Mouse (Mus musculus): Measurements from ENCODE around the gene Plekhh3.
A peak's percentile ranks its signal among the peaks of the same experiment; 100 is the strongest.
"Not testable (repeated sequence)": the region's sequence is repeated elsewhere in the genome, so short reads cannot be mapped to it uniquely, and the experiment has no call there.

Gene Plekhh3

GRCm38 (mm10) chr11:101149178-101150105 is 21.7 kb downstream of the Plekhh3 start:
- no peak for DNase-seq

- DNase-seq = no peak
Measured at GRCm38 (mm10) chr11:101148751-101149150, 22.4 kb downstream of the Plekhh3 start.

GRCm38 (mm10) chr11:101146377-101146776 is 24.8 kb downstream of the Plekhh3 start:
- DNase-seq = no peak

- DNase-seq = peak; percentile 63 to 66
Measured at GRCm38 (mm10) chr11:101143338-101144225, 27.6 kb downstream of the Plekhh3 start.

- DNase-seq = no peak
Measured at GRCm38 (mm10) chr11:101142215-101142967, 28.8 kb downstream of the Plekhh3 start.

- DNase-seq = no peak
Measured at GRCm38 (mm10) chr11:101141088-101141487, 30.1 kb downstream of the Plekhh3 start.

GRCm38 (mm10) chr11:101140164-101140819 is 30.9 kb downstream of the Plekhh3 start:
- no peak for DNase-seq

GRCm38 (mm10) chr11:101138536-101139181 is 32.5 kb downstream of the Plekhh3 start:
- no peak for DNase-seq

GRCm38 (mm10) chr11:101137000-101137399 is 34.2 kb downstream of the Plekhh3 start:
- no peak for DNase-seq

- DNase-seq = no peak
Measured at GRCm38 (mm10) chr11:101134217-101134865, 36.8 kb downstream of the Plekhh3 start.

- DNase-seq = no peak
Measured at GRCm38 (mm10) chr11:101133037-101133436, 38.1 kb downstream of the Plekhh3 start.

- DNase-seq = no peak
Measured at GRCm38 (mm10) chr11:101131701-101132100, 39.5 kb downstream of the Plekhh3 start.

GRCm38 (mm10) chr11:101131187-101131586 is 40.0 kb downstream of the Plekhh3 start:
- no peak for DNase-seq

- DNase-seq = no peak
Measured at GRCm38 (mm10) chr11:101130056-101130756, 40.9 kb downstream of the Plekhh3 start.

- no peak for DNase-seq
Measured at GRCm38 (mm10) chr11:101128996-101129577, 42.1 kb downstream of the Plekhh3 start.

- no peak for DNase-seq
Measured at GRCm38 (mm10) chr11:101127075-101127474, 44.1 kb downstream of the Plekhh3 start.

GRCm38 (mm10) chr11:101125008-101125407 is 46.1 kb downstream of the Plekhh3 start:
- not testable (repeated sequence) for DNase-seq

GRCm38 (mm10) chr11:101124494-101124893 is 46.7 kb downstream of the Plekhh3 start:
- not testable (repeated sequence) for DNase-seq

- peak; percentile 16 to 37 for DNase-seq
Measured at GRCm38 (mm10) chr11:101120545-101121188, 50.5 kb downstream of the Plekhh3 start.
